Mouse (Mus musculus): Measurements from ENCODE around the gene Fgfr2. TPM values are rescaled to one million over a fixed set of nuclear protein-coding genes. Genes with fewer than 3 reads are reported as not detected.

The Fgfr2 gene
- polyA plus RNA-seq, 1 experiment: 0.17 TPM

DNA sequence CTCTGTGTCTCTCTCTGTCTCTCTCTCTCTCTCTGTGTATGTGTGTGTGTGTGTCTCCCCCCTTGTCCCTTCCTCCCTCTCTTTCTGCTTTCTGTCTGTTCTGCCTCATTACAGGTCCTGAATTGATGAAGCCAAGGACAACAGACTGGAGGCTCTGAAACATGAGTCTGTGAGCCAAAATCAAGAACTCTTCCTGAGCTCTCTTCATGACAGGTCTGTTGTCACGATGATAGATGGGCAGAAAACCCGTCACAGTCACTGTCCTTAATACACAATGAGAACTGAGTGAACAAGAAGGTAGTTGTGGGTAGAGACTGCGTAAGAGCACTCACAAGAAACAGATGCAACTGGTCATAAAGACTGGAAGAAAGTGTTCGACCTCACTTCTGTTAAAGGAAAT, 762.8 kb downstream of the Fgfr2 start:
- Histone ChIP-seq H3ac (ENCODE audit: control insufficient read depth, insufficient read length) (no peak overlapping the region), H3K4me2 (ENCODE audit: low read depth) (no peak overlapping the region), H3K27me3 (ENCODE audit: control insufficient read depth, insufficient read depth, insufficient read length) (no peaks in the 10 kb centered on the region), H3K4me3 (no peak overlapping the region), H3K36me3 (ENCODE audit: control insufficient read depth, insufficient read depth) (no peaks in the 10 kb centered on the region), H3K79me2 (ENCODE audit: control insufficient read depth, insufficient read depth) (no peaks in the 10 kb centered on the region)
- no peak for TF ChIP-seq MAX (IDR thresholded peaks at IDR 0.05; ENCODE audit: low read depth)
- TF ChIP-seq E2F4 (IDR thresholded peaks at IDR 0.05; ENCODE audit: insufficient read depth): no peak
- no peak for TF ChIP-seq POLR2AphosphoS2 (IDR thresholded peaks at IDR 0.05; ENCODE audit: insufficient read length, low read depth)
- no peak for TF ChIP-seq TCF12 (IDR thresholded peaks at IDR 0.05; ENCODE audit: insufficient read depth, poor library complexity, severe bottlenecking)
- no peak for TF ChIP-seq TCF3 (IDR thresholded peaks at IDR 0.05; ENCODE audit: insufficient read length, low read depth)
- TF ChIP-seq POLR2A (IDR thresholded peaks at IDR 0.05; ENCODE audit: insufficient read length, low read depth): no peak
- no peak for TF ChIP-seq SRF (IDR thresholded peaks at IDR 0.05; ENCODE audit: control insufficient read depth, insufficient read length, low read depth)
- TF ChIP-seq CEBPB (IDR thresholded peaks at IDR 0.05; ENCODE audit: insufficient read depth, poor library complexity, severe bottlenecking): no peak
- TF ChIP-seq USF1 (IDR thresholded peaks at IDR 0.05; ENCODE audit: low read depth): no peak
- no peak for TF ChIP-seq MYOG (IDR thresholded peaks at IDR 0.05; ENCODE audit: control insufficient read depth in 1 of 3, insufficient read depth in 1 of 3, insufficient read length in 2 of 3, low read depth in 2 of 3)
- TF ChIP-seq MYOD1 (IDR thresholded peaks at IDR 0.05; ENCODE audit: control insufficient read depth in 1 of 3, insufficient read length in 2 of 3, low read depth in 2 of 3): no peak
- TF ChIP-seq REST (IDR thresholded peaks at IDR 0.05; ENCODE audit: insufficient read depth, insufficient read length): no peak

- Histone ChIP-seq H3K36me3 (ENCODE audit: control insufficient read depth, insufficient read depth) (no peaks in the 10 kb centered on the region), H3K79me2 (ENCODE audit: control insufficient read depth, insufficient read depth) (no peaks in the 10 kb centered on the region), H3K4me2 (ENCODE audit: low read depth) (no peak overlapping the region), H3K27me3 (ENCODE audit: control insufficient read depth, insufficient read depth, insufficient read length) (no peaks in the 10 kb centered on the region), H3K4me3 (no peak overlapping the region), H3ac (ENCODE audit: control insufficient read depth, insufficient read length) (no peak overlapping the region)
- TF ChIP-seq POLR2AphosphoS2 (IDR thresholded peaks at IDR 0.05; ENCODE audit: insufficient read length, low read depth) (no peak), POLR2A (IDR thresholded peaks at IDR 0.05; ENCODE audit: insufficient read length, low read depth) (no peak), MYOD1 (IDR thresholded peaks at IDR 0.05; ENCODE audit: control insufficient read depth in 1 of 3, insufficient read length in 2 of 3, low read depth in 2 of 3) (peak in 1 of 3 experiments; percentile 2), USF1 (IDR thresholded peaks at IDR 0.05; ENCODE audit: low read depth) (no peak)
Measured at GRCm38 (mm10) chr7:132358709-132359108, 764.4 kb downstream of the Fgfr2 start.

GRCm38 (mm10) chr7:132358250-132358649, 764.9 kb downstream of the Fgfr2 start:
- H3ac ChIP-seq (ENCODE audit: control insufficient read depth, insufficient read length): no peak overlapping the region
- H3K79me2 ChIP-seq (ENCODE audit: control insufficient read depth, insufficient read depth): no peaks in the 10 kb centered on the region
- no peak overlapping the region for H3K4me3 ChIP-seq
- no peak overlapping the region for H3K4me2 ChIP-seq (ENCODE audit: low read depth)
- TF ChIP-seq E2F4 (IDR thresholded peaks at IDR 0.05; ENCODE audit: insufficient read depth): no peak
- H3K36me3 ChIP-seq (ENCODE audit: control insufficient read depth, insufficient read depth): no peaks in the 10 kb centered on the region
- H3K27me3 ChIP-seq (ENCODE audit: control insufficient read depth, insufficient read depth, insufficient read length): no peaks in the 10 kb centered on the region

- Histone ChIP-seq H3K27me3 (ENCODE audit: control insufficient read depth, insufficient read depth, insufficient read length) (no peaks in the 10 kb centered on the region), H3K4me2 (ENCODE audit: low read depth) (no peak overlapping the region), H3K79me2 (ENCODE audit: control insufficient read depth, insufficient read depth) (no peaks in the 10 kb centered on the region)
Measured at GRCm38 (mm10) chr7:132357841-132358237, 765.3 kb downstream of the Fgfr2 start.

GRCm38 (mm10) chr7:132356881-132357840, 766.0 kb downstream of the Fgfr2 start:
- Histone ChIP-seq H3K4me2 (ENCODE audit: low read depth) (peak overlapping the region; percentile 74), H3K79me2 (ENCODE audit: control insufficient read depth, insufficient read depth) (no peaks in the 10 kb centered on the region), H3K4me3 (no peak overlapping the region), H3K27me3 (ENCODE audit: control insufficient read depth, insufficient read depth, insufficient read length) (no peaks in the 10 kb centered on the region), H3ac (ENCODE audit: control insufficient read depth, insufficient read length) (no peak overlapping the region), H3K36me3 (ENCODE audit: control insufficient read depth, insufficient read depth) (no peaks in the 10 kb centered on the region)
- TF ChIP-seq MYOG (IDR thresholded peaks at IDR 0.05; ENCODE audit: control insufficient read depth in 1 of 3, insufficient read depth in 1 of 3, insufficient read length in 2 of 3, low read depth in 2 of 3) (peak in 2 of 3 experiments; percentile 22 to 80), USF1 (IDR thresholded peaks at IDR 0.05; ENCODE audit: low read depth) (no peak), MAX (IDR thresholded peaks at IDR 0.05; ENCODE audit: low read depth) (no peak), MYOD1 (IDR thresholded peaks at IDR 0.05; ENCODE audit: control insufficient read depth in 1 of 3, insufficient read length in 2 of 3, low read depth in 2 of 3) (peak in 2 of 3 experiments; percentile 37 to 65), POLR2AphosphoS2 (IDR thresholded peaks at IDR 0.05; ENCODE audit: insufficient read length, low read depth) (no peak)

More at GRCm38 (mm10) chr7:132357841-132358237, 765.3 kb downstream of the Fgfr2 start:
- Histone ChIP-seq H3K4me3 (no peak overlapping the region), H3K36me3 (ENCODE audit: control insufficient read depth, insufficient read depth) (no peaks in the 10 kb centered on the region), H3ac (ENCODE audit: control insufficient read depth, insufficient read length) (no peak overlapping the region)
- TF ChIP-seq POLR2A (IDR thresholded peaks at IDR 0.05; ENCODE audit: insufficient read length, low read depth) (no peak), MAX (IDR thresholded peaks at IDR 0.05; ENCODE audit: low read depth) (no peak), MYOD1 (IDR thresholded peaks at IDR 0.05; ENCODE audit: control insufficient read depth in 1 of 3, insufficient read length in 2 of 3, low read depth in 2 of 3) (no peak), MYOG (IDR thresholded peaks at IDR 0.05; ENCODE audit: control insufficient read depth in 1 of 3, insufficient read depth in 1 of 3, insufficient read length in 2 of 3, low read depth in 2 of 3) (no peak), TCF3 (IDR thresholded peaks at IDR 0.05; ENCODE audit: insufficient read length, low read depth) (no peak), TCF12 (IDR thresholded peaks at IDR 0.05; ENCODE audit: insufficient read depth, poor library complexity, severe bottlenecking) (no peak), REST (IDR thresholded peaks at IDR 0.05; ENCODE audit: insufficient read depth, insufficient read length) (no peak), CEBPB (IDR thresholded peaks at IDR 0.05; ENCODE audit: insufficient read depth, poor library complexity, severe bottlenecking) (no peak), USF1 (IDR thresholded peaks at IDR 0.05; ENCODE audit: low read depth) (no peak), SRF (IDR thresholded peaks at IDR 0.05; ENCODE audit: control insufficient read depth, insufficient read length, low read depth) (no peak), E2F4 (IDR thresholded peaks at IDR 0.05; ENCODE audit: insufficient read depth) (no peak), POLR2AphosphoS2 (IDR thresholded peaks at IDR 0.05; ENCODE audit: insufficient read length, low read depth) (no peak)
